Mouse (Mus musculus): ENCODE measurements around the gene Slc27a5.

The Slc27a5 gene

DNA sequence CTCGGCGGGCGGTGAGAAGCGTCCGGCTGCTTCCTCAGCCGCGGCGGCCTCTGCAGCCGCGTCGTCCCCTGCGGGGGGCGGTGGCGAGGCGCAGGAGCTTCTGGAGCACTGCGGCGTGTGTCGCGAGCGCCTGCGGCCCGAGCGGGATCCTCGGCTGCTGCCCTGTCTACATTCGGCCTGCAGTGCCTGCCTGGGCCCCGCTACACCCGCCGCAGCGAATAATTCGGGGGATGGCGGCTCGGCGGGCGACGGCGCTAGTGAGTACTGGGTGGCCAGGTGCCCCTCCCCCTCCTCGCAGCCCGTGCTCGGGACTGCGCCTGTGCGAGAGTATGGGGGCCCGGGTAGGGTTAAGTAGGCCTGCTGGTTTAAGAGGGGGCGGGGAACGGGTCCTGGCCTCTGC lies 26.8 kb upstream of the Slc27a5 start:
- peak; percentile 69 for DNase-seq (ENCODE audit: low read depth, low spot score)

DNA sequence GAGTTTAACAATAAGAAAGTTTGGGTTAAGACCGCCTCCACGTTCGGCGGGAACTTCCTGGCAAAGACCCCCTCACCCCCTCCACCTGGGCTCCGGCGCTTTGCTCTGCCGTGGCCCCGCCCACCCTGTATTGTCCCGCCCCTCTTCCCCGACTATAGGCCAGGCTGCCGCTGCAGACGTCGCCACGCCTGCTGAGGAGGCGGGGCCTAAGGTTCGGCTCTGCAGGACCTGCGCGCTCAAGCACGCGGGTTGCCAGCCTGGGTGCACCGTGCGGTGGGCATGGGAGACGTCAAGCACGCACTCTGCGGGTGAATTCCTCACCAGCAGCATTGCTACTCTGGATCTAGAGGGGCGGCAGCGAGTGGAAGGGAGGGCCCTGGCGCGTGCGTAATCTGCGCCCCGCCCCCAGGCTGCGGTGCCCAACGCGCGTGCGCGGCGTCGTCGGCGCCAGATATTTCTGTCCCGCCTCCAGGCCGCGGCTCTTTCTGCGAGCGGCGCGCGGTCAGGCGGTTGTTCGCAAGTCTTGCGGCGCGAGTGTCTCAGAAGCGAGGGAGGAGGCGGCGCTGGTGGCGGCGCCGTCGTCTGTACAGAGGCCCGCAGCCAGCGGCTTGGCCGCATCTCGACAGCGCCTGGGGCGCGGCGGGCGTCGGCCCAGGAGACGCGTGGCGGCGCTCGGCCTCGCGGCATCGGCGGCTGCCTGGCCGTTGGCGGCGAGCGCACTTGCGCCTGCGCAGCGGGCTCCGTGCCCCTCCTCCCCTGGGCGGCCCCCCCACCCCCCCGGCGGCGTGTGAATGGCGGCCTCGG lies 26.1 kb upstream of the Slc27a5 start:
- peak; percentile 92 for DNase-seq (ENCODE audit: low read depth, low spot score)

DNA sequence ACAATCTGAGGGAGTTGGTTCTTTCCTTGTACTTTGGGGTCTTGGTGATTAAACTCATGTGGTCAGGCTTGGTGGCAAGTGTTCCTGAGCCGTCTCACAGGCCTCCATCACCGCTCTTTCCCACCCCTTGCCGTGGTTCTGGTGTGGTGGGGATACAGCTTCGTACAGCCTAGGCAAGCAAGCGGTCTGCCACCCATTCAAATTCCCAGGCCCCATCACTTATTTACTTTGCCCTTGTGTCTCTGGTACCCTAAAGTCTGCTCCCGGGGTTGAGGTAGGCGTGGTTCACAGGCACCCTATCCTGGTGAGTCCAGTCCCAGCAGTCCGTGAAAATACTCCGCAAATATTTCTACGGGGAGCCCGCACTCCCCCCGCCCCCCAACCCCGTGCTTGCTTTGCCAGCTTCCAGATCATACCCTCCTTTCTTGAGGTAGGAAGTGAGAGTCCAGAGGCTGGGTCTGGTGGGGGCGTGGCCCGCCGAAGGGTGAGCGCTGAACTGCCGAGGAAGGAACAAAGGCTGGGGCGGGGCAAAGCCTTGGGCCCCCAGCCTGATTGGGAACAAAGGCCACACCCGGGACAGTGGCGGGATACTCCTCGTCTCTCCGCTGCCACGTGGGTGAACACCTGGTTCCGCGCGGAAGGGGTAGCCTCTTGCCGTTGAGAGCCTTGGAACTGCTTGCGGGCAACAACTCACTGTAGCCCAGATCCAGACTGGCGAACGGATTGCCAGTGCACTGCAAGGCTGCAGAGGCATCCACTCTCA lies 25.0 kb upstream of the Slc27a5 start:
- DNase-seq (ENCODE audit: low read depth, low spot score): no peak

DNA sequence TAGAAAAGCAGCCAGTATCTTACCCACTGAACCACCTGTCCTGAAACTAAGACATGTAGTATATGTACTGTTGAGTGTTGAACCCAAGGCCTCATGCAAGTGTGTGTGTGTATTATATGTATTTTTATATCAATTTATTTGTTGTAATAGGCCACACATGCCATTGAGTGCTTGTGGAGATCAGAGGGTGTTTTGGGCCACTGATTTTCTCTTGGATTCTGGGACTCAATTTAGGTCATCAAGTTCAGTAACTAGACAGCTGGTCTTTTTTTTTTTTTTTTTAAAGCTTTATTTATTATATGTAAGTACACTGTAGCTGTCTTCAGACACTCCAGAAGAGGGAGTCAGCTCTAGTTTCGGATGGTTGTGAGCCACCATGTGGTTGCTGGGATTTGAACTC lies 17.2 kb upstream of the Slc27a5 start:
- no peak for DNase-seq (ENCODE audit: low read depth, low spot score)

DNA sequence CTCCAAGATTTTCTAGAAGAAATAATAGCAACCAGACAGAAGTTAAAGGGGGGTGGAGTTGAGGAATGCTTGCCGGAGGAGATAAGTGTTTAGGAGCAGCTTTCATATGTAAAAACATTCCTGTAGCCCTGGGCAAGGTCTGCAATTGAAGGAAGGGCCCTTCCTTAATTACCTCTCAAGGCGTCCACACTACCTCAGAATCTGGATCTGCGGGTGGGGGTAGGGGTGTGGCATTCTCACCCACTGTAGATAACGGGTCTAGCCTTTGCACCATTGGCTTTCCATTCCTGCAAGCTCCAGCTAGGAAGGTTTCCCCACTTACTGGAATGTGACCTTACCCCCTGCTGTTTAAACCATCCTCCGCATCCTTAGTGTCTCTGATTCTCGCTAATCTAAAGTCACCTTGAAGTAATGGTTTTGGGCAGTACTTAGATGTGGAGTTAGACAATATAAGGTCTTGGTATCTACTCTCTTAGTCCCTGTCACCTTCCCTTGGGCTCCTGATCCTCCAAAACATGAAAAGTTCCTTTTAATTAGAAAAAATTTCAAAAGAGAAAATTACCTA lies 16.4 kb upstream of the Slc27a5 start:
- no peak for DNase-seq (ENCODE audit: low read depth, low spot score)

DNA sequence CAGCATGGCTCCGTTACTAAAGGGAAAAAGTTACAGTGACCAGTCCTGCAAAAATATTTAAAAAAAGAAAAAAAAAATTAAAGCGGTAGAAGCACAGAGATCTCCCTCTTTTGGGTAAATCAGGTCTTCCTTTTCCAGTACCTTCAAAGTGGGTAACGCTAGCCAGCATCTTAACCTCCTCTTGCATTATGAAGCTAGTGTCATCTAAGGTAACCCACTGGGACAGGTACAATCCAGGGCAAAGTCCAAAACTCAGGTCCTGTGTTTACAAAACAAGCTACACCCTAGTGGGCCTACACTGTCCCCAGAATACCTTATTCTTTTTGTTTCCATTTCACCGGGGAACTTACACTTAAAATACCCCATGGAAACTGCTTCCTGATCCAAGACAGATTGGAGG lies 15.7 kb upstream of the Slc27a5 start:
- DNase-seq (ENCODE audit: low read depth, low spot score): no peak

DNA sequence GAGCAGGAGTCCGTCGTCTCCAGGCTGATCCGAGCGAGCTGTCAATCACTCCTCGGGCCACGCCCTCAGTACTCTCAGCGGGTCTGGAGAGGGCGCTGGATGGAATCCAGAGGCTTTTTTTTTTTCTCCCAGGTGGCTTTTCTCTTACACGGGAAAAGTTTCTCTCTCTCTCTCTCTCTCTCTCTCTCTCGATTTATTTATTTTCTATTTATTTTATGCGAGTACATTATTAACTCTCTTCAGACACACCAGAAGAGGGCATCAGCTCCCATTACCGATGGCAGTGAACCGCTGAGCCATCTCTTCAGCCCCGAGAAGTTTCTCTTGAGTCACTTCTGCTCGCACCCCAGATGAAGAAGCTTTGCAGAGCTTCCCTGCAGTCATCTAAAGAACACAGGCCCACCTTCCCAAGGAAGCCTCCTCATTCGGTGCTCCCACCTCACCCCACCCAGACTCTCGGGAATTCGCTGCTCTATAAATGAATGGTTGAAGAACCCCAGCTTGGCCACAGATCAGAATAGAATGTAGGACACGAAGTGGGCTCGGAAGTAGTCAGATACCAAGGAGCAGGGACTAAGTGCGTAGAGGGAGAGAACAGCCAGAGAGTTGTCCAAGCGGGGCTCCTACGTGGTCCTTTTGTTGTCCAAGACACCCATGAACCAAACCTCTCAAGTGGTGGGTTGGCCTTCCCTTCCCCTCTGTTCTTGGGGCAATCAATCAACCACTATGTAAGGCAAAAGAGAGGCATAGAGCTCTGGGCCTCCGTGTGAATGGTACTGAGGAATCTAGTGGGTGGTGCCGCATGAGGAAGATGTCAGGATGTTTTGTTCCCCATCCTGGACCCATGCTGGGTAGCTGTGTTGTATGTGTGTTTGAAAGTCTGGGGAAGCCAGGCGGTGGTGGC lies 12.3 kb upstream of the Slc27a5 start, which contains the start of gene Zbtb45:
TSS of gene Zbtb45 (minus strand) at position 30 of the 904 bp plus-strand sequence.
- DNase-seq (ENCODE audit: low read depth, low spot score): no peak

DNA sequence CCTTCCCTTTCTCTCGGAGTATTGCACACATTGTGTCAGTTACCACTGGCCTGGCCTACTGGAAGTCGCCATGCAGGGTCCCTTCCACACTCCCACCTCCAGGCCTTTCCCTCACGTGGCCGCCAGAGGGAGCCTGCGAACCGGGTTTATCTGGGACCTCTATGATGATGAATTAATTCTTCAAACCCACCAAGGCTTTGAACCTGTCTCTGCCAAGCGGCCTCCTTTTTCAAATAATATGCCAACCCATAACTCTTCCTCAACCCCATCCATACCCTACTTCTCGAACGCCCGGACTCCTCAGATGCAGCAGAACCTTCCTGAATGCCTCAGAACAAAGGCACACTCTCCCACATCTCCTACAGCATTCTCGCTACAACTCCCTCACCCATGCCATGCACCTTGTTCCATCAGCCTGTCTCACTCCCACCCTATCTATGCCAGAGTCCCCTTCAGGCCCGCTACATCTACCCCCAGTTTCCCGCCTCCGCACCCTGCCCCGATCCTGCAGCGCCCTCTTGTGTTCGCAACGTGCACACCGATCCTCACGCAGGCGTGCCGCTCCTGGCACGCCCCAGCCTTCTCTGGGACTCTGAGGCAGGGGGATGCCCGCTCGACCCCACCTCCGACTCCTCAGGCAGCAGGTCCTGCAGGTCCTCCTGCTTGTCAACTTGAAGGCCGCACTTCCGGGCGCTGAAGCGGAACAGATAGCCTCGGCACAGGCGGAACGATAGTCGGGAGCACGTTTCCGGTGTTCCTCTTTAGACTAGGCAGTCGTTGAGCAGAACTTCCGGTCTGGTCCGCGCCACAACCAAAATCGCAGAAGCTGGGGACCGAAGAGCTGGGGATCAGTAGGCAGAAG lies 11.4 kb upstream of the Slc27a5 start:
- DNase-seq (ENCODE audit: low read depth, low spot score): peak; percentile 90

DNA sequence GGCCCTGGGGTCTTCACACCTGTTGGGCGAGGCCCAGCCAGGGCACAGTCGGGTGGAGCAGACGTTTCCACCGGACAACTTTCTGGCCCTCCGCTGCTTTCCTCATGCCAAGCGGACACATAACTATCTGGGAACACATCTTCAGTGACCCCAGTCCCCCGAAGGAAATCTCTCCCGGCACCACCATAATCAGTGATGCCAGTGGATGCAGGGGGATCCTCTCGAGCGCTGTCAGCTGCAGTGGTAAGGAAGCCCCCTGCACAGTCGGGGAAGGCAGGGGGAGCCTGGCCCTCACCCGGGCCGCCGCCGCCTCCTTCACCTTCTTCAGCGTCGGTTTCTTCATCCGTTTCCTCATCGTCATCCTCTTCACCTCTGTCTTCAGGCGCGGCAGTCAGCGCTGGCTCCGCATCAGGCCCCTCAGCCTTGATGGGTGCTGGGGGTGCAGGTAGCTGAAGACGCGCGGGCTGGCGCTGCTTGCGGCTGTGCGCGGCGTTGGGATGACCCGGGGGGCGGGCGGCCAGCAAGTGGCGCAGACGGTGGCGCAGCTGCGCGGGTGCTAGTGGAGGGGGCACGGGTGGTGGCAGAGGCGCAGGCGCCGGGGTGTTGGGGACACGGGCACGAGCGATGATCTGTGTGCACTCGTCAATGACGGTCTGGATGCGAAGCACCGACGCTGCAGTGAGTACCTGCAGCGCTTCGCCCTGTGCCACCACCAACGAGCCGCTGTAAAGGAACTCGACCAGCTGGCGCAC lies 9.5 kb upstream of the Slc27a5 start:
- DNase-seq (ENCODE audit: low read depth, low spot score): no peak

DNA sequence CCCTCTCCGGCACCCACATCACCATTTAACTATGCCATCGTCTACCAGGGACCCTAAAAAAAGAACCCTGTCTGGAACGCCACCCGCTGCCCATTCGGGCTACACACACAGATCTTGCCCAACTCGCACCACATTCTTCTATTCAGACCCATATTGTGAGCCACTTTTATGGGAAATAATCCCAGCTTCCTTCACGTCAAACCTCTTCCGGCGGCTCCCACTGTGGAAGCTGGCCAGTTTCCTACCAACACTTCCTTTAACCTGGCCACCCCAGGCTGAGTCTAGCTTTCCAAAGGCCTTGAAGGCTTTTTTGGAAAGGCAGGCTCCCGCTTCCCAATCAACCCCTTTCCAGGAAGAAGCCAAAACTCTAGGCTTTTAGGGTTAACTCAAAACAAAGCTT lies 8.5 kb upstream of the Slc27a5 start:
- DNase-seq (ENCODE audit: low read depth, low spot score): no peak

DNA sequence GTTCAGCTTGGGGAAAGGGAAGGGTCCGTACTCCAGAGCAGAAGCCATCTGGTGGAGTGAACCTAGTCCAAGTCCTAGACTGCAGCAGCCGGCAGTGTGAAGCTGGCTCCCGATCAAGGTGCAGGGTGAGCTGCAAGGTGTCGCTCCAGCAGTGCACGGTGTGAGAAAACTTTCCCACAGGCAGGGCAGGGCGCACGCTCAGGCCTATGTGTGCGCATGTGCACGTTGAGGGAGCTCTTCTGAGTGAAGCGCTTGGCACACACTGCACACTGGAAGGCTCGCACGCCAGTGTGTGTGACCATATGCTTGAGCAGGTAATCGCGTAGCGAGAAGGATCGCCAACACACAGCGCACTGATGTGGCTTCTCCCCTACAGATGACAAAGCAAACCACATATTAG lies 8.0 kb upstream of the Slc27a5 start:
- no peak for DNase-seq (ENCODE audit: low read depth, low spot score)

DNA sequence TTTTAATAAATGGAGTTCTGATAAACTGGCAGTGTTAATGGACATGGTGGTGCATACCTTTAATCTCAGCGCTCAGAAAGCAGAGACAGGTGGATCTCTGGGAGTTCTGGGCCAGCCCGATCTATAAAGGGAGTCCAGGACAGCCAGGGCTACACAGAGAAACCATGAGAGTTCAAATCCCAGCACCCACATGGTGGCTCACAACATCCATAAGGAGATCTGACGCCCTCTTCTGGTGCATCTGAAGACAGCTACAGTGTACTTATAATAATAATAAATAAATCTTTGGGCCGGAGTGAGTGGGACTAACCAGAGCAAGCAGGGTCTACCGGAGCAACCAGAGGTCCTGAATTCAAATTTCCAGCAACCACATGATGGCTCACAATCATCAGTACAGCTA lies 5.4 kb upstream of the Slc27a5 start:
- DNase-seq (ENCODE audit: low read depth, low spot score): no peak

DNA sequence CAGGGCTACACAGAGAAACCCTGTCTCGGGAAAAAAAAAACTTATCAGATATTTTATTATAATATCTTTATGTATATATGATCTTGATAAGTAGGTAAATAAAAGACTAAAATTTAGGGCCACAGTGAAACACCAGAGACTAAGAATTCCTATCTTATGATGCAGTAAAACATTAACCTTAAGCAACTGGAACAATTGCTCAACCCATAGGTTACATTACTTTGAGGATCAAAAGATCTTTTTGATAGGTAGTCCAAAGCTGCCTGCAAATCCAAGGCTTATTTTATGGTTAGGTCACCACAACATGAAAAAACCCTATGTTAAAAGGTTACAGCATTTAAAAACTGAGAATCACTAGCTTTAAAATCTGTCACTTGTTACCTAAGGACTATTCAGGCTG lies 3.6 kb upstream of the Slc27a5 start:
- DNase-seq (ENCODE audit: low read depth, low spot score): no peak

DNA sequence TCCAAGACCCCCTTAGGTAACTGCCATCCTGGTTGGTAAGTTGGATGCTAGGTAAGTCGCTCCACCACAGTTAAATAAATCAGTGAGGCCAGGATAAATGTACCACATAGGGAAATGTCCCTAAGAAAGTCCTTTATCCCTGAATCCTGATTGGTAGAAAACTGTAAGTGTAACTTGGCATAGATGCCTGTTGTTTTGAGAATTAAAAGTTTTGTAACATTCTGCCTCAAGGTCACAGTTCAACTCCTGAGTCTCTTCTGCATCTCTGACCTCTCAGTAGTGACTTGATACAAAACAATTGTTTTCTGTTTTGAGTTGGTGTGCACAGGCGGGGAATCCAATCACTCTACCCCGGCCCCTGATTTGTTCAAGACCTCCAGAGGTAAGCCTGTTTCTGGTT lies 859 bp upstream of the Slc27a5 start, which contains the start of gene Trim28:
TSS of gene Trim28 (plus strand) at position 264 of the 400 bp plus-strand sequence.
- DNase-seq (ENCODE audit: low read depth, low spot score): no peak

DNA sequence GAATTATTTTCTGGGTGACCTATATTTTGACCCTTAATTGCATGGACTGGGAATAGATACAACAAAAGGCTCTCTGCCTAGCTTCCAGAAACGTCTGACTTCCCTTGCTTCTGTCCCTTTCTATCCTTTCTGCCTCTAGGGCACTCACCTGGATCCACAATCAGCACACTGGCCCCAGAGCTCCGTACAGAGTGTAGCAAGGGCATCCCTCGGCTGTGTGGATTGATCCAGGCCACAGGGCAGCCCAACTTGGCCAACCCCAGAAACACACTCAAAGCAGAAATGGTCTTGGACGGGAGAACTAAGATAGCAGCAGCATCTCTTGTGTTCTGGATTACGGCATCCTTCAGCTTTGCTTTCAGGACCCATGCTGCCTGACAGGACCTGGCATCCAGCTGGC lies 762 bp downstream of the Slc27a5 start:
- no peak for DNase-seq (ENCODE audit: low read depth, low spot score)

DNA sequence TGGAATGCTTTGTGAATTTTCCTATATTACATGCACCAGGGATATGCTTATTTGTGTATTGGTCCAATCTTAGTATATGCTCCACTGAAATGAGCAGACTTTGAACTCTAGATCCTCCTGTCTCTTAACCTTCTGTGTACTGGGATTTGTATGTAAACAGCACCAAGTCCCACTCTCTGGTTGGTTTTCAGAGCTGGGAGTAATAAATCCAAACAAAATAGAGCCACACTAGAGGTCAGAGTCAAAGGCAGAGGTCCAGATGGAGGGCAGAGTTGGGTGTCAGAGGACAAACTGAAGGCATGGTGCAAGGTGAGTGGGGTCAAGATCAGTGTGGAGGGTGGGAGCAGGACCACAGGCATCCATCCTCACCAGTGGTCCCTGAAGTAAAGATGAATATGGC lies 2.1 kb downstream of the Slc27a5 start:
- no peak for DNase-seq (ENCODE audit: low read depth, low spot score)

DNA sequence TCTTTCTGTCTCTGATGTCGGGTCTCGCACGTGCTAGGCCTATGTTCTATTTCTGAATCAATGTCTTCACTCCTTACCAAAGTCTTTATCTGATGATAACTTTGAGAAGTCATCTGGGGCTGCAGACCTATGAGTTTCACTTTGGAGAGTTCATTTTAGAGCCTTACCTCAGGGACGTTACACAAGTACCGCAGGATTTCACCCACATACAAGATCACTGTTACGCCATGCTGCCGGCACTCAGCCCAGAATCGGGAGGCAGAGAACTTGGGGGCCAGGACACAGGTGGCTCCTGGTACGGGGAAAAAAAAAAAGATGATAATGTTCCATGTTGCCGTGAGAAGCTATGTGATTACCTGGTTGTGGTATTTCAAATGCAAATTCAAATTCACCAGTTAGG lies 4.8 kb downstream of the Slc27a5 start:
- no peak for DNase-seq (ENCODE audit: low read depth, low spot score)

DNA sequence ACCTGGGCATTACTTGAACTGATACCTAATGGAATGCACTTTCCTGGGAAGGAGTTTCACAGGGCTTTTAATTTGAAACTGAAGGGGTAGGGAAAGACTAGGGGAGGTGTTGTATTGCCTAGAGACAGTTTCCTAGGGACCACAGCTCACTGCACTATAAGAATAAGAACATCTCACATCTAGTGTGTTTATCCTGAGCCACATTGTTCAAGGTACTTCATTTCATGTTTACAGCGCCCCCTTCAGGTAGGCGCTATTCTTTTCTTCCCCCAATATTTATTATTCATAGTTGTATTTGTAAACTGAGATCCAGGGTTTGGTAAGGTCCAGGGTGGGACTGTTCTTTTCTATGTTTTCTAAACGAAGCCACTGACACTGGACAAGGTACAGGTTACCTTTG lies 5.8 kb downstream of the Slc27a5 start:
- no peak for DNase-seq (ENCODE audit: low read depth, low spot score)

DNA sequence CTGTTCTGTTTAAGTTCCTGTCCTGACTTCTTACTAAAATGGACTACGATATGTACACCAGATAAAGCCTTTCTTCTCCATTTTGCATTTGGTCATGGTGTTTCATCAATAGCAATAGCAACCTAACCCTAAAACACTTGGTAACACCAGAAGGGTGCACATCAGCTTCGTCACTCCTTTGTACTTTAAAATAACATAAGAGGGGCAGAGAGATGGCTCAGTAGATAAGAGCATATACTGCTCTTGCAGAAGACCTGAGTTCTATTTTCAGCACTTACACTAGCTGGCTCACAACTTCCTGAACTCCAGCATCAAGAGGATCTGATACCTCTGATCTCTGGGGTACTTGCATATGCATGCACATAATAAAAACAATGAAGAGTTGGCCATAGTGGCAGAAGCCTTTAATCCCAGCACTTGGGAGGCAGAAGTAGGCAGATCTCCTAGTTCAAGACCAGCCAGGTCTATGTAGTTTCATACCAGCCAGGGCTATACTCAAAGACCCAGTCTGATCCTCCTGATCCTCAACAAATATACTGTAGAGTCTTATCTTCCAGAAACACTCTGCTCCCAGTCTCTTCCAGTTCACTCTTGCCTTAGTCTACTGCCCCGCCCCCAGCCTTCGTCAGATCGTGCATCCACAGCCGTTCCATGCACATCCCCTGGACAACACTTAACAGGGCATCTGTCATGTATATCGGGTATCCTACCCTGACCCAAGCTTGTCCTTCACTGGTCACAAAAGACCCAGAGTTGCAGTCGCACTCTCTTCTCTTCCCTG lies 10.4 kb downstream of the Slc27a5 start:
- DNase-seq (ENCODE audit: low read depth, low spot score): no peak
